Mouse (Mus musculus): ENCODE measurements around the gene Mtfr2.

Gene Mtfr2

GRCm38 (mm10) chr10:20347285-20348214, at the start of gene Mtfr2:
Mtfr2 (plus strand) TSS chr10:20347770.
- peak; percentile 88 to 91 for DNase-seq

DNA sequence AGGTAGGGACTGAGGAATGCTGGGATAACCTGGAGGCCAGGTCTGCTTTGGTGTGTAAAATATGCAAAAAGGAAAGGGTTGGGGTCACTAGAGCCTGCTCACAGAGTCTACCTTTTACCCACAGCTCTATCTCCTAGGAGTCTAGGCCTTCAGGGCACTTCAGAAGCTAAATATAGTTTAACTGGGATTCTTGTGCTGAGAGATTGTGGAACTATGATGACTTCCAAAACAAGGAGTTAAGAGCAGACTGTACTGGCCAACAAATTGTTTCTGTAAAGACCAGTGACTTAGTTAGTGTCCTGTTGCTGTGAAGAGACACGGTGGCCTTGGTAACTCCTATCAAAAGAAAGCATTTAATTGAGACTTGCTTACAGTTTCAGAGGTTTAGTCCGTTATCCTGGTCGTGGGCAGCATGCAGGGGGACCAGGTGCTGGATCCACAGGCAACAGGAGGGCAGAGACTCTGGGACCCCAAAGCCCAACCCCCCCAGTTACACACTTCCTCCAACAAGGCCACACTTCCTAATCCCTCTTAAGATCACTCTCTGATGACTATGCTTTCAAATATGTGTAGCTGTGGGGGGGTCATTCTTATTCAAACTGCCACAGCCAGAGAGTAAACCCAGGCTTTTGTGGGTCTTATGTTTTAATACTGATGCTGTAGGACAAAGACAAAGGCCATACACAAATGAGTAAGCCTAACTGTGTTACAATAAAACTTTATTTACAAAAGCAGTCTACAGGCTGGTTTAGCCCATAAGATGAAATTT, 49.2 kb upstream of the Mtfr2 start:
- no peak for DNase-seq

DNA sequence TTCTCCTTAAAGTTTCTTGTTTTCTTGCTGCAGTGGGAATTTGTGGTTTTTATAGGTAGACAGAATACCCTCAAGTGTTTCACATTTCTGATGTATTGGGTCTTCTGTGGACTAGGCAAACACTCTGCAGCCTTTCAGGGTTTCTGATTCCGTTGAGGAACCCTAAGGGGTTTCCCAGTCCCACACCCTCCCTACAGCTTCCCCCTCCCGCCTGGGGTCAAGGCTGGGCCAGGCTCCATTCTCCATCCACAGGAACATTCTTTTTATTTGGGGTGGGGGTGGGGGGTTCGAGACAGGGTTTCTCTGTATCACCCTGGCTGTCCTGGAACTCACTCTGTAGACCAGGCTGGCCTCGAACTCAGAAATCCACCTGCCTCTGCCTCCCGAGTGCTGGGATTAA, 48.5 kb upstream of the Mtfr2 start:
- no peak for DNase-seq

GRCm38 (mm10) chr10:20310969-20311769, 36.4 kb upstream of the Mtfr2 start:
- DNase-seq: no peak

GRCm38 (mm10) chr10:20311918-20312735, 35.4 kb upstream of the Mtfr2 start, which contains the start of gene Bclaf1:
Bclaf1 (plus strand) TSS chr10:20312469.
- peak; percentile 100 for DNase-seq

- DNase-seq: peak; percentile 86 to 88
Observed at GRCm38 (mm10) chr10:20312736-20313301, 34.8 kb upstream of the Mtfr2 start.

DNA sequence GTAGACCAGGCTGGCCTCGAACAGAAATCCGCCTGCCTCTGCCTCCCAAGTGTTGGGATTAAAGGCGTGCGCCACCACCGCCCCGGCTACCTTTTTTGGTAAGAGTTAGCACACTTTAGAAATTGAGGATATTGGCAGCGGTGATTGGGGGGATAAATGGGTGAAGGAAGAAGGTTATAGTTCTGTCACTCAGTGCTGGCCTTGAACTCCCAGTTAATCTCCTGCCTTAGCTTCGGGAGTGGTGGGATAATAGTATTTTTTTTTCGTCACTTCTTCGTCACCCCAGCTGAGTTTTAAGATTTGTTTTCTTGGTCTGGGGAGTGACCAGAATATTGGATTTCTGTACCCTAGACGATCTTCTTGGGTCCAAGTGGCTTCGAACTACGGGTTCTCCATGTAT, 34.1 kb upstream of the Mtfr2 start:
- DNase-seq: peak in 1 of 2 experiments; percentile 20

- DNase-seq: no peak
Observed at GRCm38 (mm10) chr10:20313941-20314340, 33.6 kb upstream of the Mtfr2 start.

DNA sequence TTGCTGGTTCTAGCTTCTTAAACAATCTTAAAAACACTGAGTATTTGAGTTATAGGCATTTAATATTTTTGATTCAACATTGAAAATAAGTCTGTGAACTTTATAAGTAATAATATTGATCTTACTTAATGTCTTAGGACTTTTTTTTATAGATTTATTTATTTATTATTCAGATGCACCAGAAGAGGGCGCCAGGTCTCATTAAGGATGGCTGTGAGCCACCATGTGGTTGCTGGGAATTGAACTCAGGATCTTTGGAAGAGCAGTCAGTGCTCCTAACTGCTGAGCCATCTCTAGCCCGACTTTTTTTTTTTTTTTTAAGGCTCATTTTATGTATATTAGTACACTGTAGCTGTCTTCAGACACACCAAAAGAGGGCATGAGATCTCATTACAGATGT, 32.8 kb upstream of the Mtfr2 start:
- no peak for DNase-seq

GRCm38 (mm10) chr10:20317466-20317865, 30.1 kb upstream of the Mtfr2 start:
- no peak for DNase-seq

DNA sequence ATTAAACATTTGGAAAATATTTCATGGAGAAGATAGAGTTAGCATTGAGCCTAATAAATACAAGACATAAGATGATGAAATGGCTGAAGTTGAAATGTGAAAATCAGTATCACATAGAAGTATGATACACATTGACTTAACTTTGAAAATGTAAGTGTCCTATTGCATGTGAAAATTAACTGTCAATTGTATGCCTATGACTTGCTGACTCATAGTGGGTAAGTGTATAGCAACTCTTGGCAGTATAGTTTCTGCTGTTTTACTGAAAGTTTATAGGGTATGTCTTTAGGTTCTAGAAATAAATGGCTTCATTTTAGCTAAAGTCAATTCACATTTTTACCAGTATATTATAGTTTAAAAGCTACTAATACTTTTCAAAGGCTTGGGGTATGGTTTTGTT, 21.3 kb upstream of the Mtfr2 start:
- no peak for DNase-seq

DNA sequence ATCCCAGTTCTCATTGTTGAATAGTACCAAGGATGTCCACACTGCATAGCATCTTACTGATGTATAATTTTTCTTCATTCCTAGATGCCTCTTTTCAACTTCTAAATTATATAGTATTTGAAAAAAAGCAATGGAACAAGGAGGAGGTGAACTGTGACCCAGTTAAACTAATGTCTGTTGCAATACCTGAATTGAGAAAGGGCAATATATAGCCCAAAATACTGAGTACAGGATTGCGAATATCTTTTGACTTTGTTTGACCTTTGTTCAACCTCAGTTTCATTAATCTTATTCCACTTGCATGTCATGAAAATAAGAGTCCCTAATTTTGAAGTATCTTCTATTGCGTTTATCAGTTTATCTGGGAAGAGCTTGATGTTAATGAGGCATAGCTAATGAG, 16.3 kb upstream of the Mtfr2 start:
- no peak for DNase-seq

DNA sequence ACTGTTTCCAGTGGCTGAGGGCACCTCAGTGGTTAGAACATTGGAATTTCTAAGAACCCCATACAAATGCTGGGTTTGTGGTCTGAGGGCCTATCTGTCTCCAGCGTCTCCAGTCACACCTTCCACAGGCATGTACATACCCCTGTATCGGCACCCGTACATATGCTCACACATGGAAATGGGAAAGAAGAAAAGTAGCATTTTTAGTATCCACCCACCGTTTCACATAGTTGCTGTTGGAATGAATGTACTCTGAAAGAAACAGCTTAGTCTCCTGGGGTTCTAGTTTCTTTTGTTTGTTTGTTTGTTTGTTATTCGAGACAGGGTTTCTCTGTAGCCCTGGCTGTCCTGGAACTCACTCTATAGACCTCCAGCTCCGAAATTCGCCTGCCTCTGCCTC, 9.7 kb upstream of the Mtfr2 start:
- DNase-seq: no peak

DNA sequence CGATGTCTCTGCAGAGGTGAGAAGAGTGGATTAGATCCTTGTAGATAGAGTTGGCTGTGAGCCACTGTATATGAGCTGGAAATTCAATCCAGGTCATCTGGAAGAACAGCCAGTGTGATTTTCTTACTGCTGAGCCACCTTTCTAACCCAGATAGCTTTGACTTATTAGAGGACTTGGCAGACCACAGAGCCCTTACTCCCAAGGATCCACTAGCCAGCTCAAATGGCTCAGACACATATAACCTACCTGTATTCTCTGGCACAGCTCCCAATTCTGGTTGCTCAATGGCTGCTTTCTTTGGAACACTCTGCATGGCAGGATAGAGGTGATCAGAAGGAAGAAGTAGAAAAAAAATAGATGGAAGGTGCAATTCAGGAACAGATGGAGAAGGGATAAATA, 1.8 kb upstream of the Mtfr2 start:
- DNase-seq: no peak

DNA sequence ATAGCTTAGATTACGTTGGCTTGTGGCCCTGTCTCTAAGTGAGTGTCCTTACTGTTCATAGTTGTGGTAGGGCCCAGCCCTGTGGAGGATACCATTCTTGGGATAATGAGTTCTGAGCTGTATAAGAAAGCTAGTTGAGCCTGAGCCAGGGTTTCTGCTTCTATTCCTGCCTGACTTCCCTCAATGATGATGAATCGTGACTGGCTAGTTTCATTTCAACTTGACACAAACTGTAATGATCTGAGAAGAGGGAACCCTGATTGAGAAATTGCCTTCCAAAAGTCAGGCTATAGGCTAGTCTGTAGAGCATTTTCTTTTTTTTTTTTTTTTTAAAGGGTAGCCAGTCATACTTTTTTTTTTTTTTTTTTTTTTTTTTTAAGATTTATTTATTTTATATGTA, 1.3 kb downstream of the Mtfr2 start:
- no peak for DNase-seq

GRCm38 (mm10) chr10:20361542-20362449, 14.2 kb downstream of the Mtfr2 start:
- DNase-seq: no peak

DNA sequence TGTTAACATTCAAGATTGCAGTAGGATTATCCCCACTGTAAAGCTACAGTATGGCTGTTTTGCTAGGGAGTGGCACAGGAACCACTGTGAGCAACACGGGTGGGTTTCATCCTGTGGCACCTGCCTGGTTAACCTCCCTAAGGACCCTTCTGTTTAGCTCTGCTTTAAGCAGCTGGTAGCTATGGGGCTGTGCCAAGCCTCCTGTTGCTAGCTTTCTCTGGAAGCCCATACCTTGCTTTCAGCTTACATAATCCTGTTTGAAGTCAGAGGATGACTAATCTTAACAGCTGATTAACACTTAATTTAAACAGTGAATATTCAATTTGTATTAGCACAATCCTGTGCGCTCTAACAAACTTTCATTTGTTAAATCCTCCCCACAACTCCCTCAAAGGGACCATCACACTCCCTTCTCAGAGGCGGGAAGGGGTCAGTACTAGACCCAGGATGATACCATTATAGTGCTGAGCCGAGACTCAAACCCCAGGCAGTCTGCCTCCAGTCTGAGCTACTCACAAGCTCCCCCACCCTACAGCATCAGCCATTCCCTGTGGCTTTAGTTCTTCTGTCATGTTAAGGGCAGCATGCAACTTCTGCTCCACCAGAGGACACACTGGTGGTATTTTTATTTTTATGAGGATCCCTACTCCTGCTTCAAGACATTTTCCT, 15.0 kb downstream of the Mtfr2 start:
- no peak for DNase-seq

DNA sequence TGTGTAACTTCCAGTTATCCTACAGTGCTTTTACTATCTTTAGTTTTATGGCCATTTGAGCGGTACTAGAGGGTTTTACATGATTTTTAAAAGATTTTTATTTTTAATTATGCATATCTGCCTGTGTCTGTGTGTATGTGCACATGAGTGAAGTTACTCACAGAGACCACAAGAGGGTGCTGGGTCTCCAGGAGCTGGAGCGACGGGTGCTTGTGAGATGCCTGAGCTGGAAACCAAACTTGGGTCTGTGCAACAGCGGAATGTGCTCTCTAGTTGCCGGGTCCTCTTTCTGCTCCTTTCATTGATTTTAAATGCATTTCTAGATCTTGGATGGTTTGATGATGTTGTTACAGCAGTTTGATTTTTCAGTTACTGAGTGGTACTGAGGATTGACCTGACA, 24.5 kb downstream of the Mtfr2 start:
- no peak for DNase-seq

DNA sequence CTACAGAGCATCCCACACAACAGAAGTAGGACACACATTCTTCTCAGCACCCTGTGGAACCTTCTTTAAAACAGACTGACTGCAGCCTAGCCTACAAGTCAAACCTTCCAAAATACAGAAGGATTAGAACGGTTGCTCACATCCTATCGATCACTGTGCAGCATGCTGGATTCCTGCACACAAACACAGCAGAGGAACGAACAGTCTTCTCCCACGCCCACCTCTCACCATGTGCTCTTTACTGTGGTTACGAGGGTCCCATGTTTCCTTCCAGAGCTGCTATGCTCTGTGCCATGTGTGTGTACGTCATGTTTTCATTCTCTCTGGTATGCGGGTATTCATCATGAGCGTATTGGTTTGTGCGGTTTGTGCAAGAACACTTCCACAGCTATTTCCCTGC, 30.1 kb downstream of the Mtfr2 start:
- no peak for DNase-seq
